Mouse (Mus musculus) lung, postnatal 0 days (tissue): Measurements from ENCODE around the gene Malrd1.

Experiments used
- CTCF ChIP-seq: IDR thresholded peaks from 2 replicates; pipeline ENCODE4 v1.5.1; 2016; ENCODE audit warnings: antibody characterized with exemption, mild to moderate bottlenecking
- EP300 ChIP-seq: IDR thresholded peaks from 2 replicates; pipeline ENCODE4 v1.6.1; 2016; ENCODE audit warnings: antibody characterized with exemption, mild to moderate bottlenecking, control low read depth

GRCm38 (mm10) chr2:15702977-15703376, 176.7 kb downstream of the Malrd1 start:
- TF ChIP-seq CTCF (no peak), EP300 (no peak)
